Mouse (Mus musculus) heart, adult 11 months (tissue): ENCODE results near the gene Ssr1.

Experiments
- DNase-seq: peaks from one replicate; pipeline ENCODE4 v3.0.0; 2022

The Ssr1 gene

GRCm38 (mm10) chr13:37993704-37994404 lies at the start of gene Ssr1:
Gene Ssr1, minus strand, starts transcription at chr13:37994217.
- peak; percentile 100 for DNase-seq

GRCm38 (mm10) chr13:38037811-38038210 lies 43.8 kb upstream of the Ssr1 start:
- DNase-seq: no peak

- DNase-seq: peak; percentile 100
Measured at GRCm38 (mm10) chr13:38037044-38037687, 43.1 kb upstream of the Ssr1 start, which contains the start of gene Cage1. Gene Cage1, minus strand, starts transcription at chr13:38037069.

GRCm38 (mm10) chr13:38036343-38037043 lies 42.5 kb upstream of the Ssr1 start, which contains the start of gene Riok1:
Gene Riok1, plus strand, starts transcription at chr13:38036995.
- peak; percentile 83 for DNase-seq

- DNase-seq: no peak
Measured at GRCm38 (mm10) chr13:38028407-38028806, 34.4 kb upstream of the Ssr1 start.

- DNase-seq: no peak
Measured at GRCm38 (mm10) chr13:38027618-38028248, 33.7 kb upstream of the Ssr1 start.

- DNase-seq: peak; percentile 83
Measured at GRCm38 (mm10) chr13:38025874-38026273, 31.9 kb upstream of the Ssr1 start.

- peak; percentile 40 for DNase-seq
Measured at GRCm38 (mm10) chr13:38018791-38019190, 24.8 kb upstream of the Ssr1 start.

- peak; percentile 42 for DNase-seq
Measured at GRCm38 (mm10) chr13:38015591-38015990, 21.6 kb upstream of the Ssr1 start.

GRCm38 (mm10) chr13:38012436-38012835 lies 18.4 kb upstream of the Ssr1 start:
- no peak for DNase-seq

- peak; percentile 84 for DNase-seq
Measured at GRCm38 (mm10) chr13:38010444-38010910, 16.5 kb upstream of the Ssr1 start.

GRCm38 (mm10) chr13:38009721-38010408 lies 15.8 kb upstream of the Ssr1 start:
- DNase-seq: peak; percentile 91

- DNase-seq: no peak
Measured at GRCm38 (mm10) chr13:38007972-38008371, 14.0 kb upstream of the Ssr1 start.

- peak; percentile 28 for DNase-seq
Measured at GRCm38 (mm10) chr13:38002461-38002860, 8.4 kb upstream of the Ssr1 start.

GRCm38 (mm10) chr13:37999713-38000112 lies 5.7 kb upstream of the Ssr1 start:
- DNase-seq: peak; percentile 23

GRCm38 (mm10) chr13:37994405-37994749 lies 360 bp upstream of the Ssr1 start:
- DNase-seq: no peak

GRCm38 (mm10) chr13:37993376-37993703 lies 677 bp downstream of the Ssr1 start:
- no peak for DNase-seq

- peak; percentile 90 for DNase-seq
Measured at GRCm38 (mm10) chr13:37992638-37993371, 1.2 kb downstream of the Ssr1 start.

GRCm38 (mm10) chr13:37989701-37990100 lies 4.3 kb downstream of the Ssr1 start:
- DNase-seq: peak; percentile 82

- DNase-seq: peak; percentile 82
Measured at GRCm38 (mm10) chr13:37986166-37986565, 7.9 kb downstream of the Ssr1 start.

- DNase-seq: peak; percentile 35
Measured at GRCm38 (mm10) chr13:37981063-37981462, 13.0 kb downstream of the Ssr1 start.

- peak; percentile 60 for DNase-seq
Measured at GRCm38 (mm10) chr13:37980346-37980745, 13.7 kb downstream of the Ssr1 start.
